Mouse (Mus musculus) left cerebral cortex, adult 2 months (tissue): ENCODE results near the gene Rnps1. TPM values are rescaled to one million over a fixed set of nuclear protein-coding genes. Genes with fewer than 3 reads are reported as not detected.

Experiments
- DNase-seq, 2 experiments: peaks; one replicate each; pipeline ENCODE4 v3.0.0; 2021 to 2022; ENCODE audit warnings: low spot score in 2 of 2, mixed read lengths in 1 of 2; ENCODE audit errors: extremely low spot score in 1 of 2
- H3K27ac ChIP-seq: fragments of 200-600 bp; 2 replicates; pipeline ENCODE4 v1.8.1; 2022
- H3K4me3 ChIP-seq: fragments of 200-600 bp; 2 replicates; pipeline ENCODE4 v1.8.1; 2022
- CTCF ChIP-seq: fragments of 200-600 bp; IDR thresholded peaks from 2 replicates; pipeline ENCODE4 v1.8.1; 2022; ENCODE audit warnings: antibody characterized with exemption, mild to moderate bottlenecking, moderate library complexity
- intact Hi-C: fragments of 180-260 bp; cut with DNase I; formaldehyde crosslinking; loops from one replicate; pipeline ENCODE4 v1.15.1; 2025
- total RNA-seq, 2 experiments: library from RNA; stranded (reverse); gene quantifications; 2 replicates each; pipeline ENCODE4 v1.2.3; 2021

The Rnps1 gene
- total RNA-seq, 2 experiments from 2014 or later: 131 to 142 TPM

- intact Hi-C loops: no loop called here
- no peak for DNase-seq
- TF ChIP-seq CTCF: no peak
- Histone ChIP-seq H3K4me3 (no peak overlapping the region), H3K27ac (peak overlapping the region; percentile 44; the same call in 1 of the 2 replicates)
Observed at GRCm38 (mm10) chr17:24429201-24429983, 15.0 kb downstream of the Rnps1 start.

GRCm38 (mm10) chr17:24437016-24437415 is 22.7 kb downstream of the Rnps1 start:
- intact Hi-C loops: no loop called here
- no peak for DNase-seq
- no peak overlapping the region for H3K4me3 ChIP-seq
- no peak overlapping the region for H3K27ac ChIP-seq
- TF ChIP-seq CTCF: peak; percentile 85

DNA sequence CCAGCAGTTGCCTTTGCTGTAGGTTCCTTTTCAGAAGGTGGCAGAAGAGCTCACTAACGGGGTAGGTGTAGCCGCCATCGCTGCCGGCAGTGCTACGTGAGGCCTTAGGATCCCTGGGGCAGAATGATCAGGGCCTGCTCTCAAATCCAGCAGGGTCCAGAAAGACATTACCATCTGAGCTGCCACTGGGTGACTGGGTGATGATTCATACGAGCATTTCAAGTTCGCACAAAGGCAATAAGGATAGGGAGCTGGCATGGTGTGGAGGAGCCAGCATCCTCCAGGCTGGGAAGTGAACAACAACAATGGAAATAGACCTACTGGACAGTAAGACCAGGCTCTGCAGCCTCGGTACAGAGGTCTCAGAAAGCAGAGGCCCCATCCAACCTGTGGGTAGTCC is 26.0 kb downstream of the Rnps1 start:
- intact Hi-C loops: no loop called here
- no peak for DNase-seq
- H3K27ac ChIP-seq: no peak overlapping the region
- H3K4me3 ChIP-seq: no peak overlapping the region
- no peak for TF ChIP-seq CTCF

GRCm38 (mm10) chr17:24441148-24441547 is 26.8 kb downstream of the Rnps1 start:
- intact Hi-C loops: no loop called here
- no peak for DNase-seq

GRCm38 (mm10) chr17:24442107-24442506 is 27.7 kb downstream of the Rnps1 start:
- no peak for TF ChIP-seq CTCF
- Histone ChIP-seq H3K27ac (no peak overlapping the region), H3K4me3 (no peak overlapping the region)
- no peak for DNase-seq
- intact Hi-C loops: no loop called here

More at GRCm38 (mm10) chr17:24441148-24441547, 26.8 kb downstream of the Rnps1 start:
- TF ChIP-seq CTCF: peak; percentile 10
- H3K4me3 ChIP-seq: no peak overlapping the region
- no peak overlapping the region for H3K27ac ChIP-seq

DNA sequence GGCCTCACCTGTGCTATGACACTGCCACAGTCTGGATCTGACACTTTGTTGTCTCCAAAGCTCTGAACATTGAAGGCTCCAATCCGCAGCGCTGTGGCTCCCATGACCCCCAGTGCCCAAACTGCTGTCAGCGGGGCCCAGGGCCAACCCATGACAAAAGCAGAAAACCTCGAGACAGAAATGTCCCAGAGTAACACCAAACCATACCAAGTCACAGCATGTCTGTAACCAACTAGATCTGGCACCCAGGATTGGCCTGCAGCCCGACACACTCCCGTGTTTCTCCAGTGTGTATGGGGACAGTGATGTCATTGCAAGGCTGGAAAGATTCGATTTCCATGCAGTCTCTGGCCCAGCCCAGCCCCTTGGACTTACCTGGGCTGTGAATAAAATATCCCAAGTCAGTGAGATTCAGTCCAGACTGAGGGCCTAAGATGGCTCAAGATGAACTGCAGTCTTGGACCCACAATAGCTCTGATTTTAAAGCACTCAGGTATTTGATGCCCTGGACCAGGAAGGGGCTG is 28.3 kb downstream of the Rnps1 start, which contains the start of gene Dnase1l2:
Gene Dnase1l2, minus strand, starts transcription at position 474 of the 524 bp plus-strand sequence.
- intact Hi-C loops: no loop called here
- H3K4me3 ChIP-seq: no peak within 1 kb of the TSS
- TF ChIP-seq CTCF: no peak

GRCm38 (mm10) chr17:24443409-24443808 is 29.0 kb downstream of the Rnps1 start:
- peak in 1 of 2 experiments; percentile 63 for DNase-seq
- intact Hi-C loops: no loop called here
- H3K27ac ChIP-seq: no peak overlapping the region
- H3K4me3 ChIP-seq: no peak overlapping the region
- TF ChIP-seq CTCF: no peak

More for the DNA sequence above, 28.3 kb downstream of the Rnps1 start, which contains the start of gene Dnase1l2:
- no peak within 1 kb of the TSS for H3K27ac ChIP-seq
- no peak for DNase-seq

DNA sequence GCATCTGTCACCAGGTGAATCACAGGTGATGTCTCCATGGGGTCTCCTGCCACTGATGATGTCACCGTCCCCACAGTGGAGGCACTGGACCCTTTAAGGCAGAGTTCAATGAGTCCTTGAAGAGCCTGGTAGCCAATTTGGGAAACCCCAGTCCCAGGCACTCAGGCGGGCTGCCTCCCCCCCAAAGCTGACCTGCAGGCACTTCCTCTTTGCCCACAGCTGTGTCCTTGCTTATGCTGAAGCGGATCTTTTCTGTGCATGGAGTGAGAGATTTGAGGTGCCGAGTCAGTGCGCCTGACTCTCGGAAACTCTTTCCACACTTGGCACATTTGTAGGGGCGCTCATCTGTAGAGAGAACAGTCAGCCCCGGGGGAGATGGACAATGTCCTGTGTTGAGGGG is 32.2 kb downstream of the Rnps1 start:
- TF ChIP-seq CTCF: no peak
- H3K4me3 ChIP-seq: no peak overlapping the region

GRCm38 (mm10) chr17:24449507-24449906 is 35.1 kb downstream of the Rnps1 start:
- TF ChIP-seq CTCF: no peak
- no peak for DNase-seq
- no peak overlapping the region for H3K4me3 ChIP-seq
- no peak overlapping the region for H3K27ac ChIP-seq
- intact Hi-C loops: no loop called here

More for the DNA sequence above, 32.2 kb downstream of the Rnps1 start:
- no peak for DNase-seq
- intact Hi-C loops: no loop called here
- H3K27ac ChIP-seq: no peak overlapping the region

GRCm38 (mm10) chr17:24451220-24451619 is 36.9 kb downstream of the Rnps1 start:
- intact Hi-C loops: no loop called here
- no peak overlapping the region for H3K4me3 ChIP-seq
- DNase-seq: no peak
- H3K27ac ChIP-seq: no peak overlapping the region
- no peak for TF ChIP-seq CTCF

DNA sequence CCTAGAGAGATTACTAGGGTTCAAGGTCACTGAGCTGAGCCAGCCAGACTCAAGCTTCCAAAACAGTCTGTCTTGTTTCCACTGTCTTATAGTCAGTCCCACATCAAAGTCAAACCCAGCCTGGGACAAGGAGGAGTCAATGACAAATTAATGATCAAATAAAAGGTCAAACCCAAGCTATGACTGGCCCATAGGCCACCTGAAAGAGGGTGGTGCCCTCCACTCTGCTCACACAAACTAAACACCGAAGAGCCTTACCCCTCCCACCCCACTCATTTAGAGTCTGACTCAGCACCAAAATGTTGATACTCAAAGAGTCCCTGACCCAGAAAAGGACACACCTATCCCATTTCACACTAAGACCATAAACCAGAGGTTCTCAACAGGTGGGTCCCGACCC is 39.0 kb downstream of the Rnps1 start:
- intact Hi-C loops: no loop called here
- Histone ChIP-seq H3K27ac (no peak overlapping the region), H3K4me3 (no peak overlapping the region)
- no peak for DNase-seq
- TF ChIP-seq CTCF: no peak

GRCm38 (mm10) chr17:24454218-24454755 is 39.9 kb downstream of the Rnps1 start:
- intact Hi-C loops: no loop called here
- peak overlapping the region; percentile 71 for H3K4me3 ChIP-seq
- no peak for DNase-seq
- H3K27ac ChIP-seq: peak overlapping the region; percentile 97
- TF ChIP-seq CTCF: no peak
